Mouse (Mus musculus): ENCODE measurements around the gene Vmn1r199. TPM values are rescaled to one million over a fixed set of nuclear protein-coding genes. Genes with fewer than 3 reads are reported as not detected.
"Not testable (repeated sequence)": the region's sequence is repeated elsewhere in the genome, so short reads cannot be mapped to it uniquely, and the experiment has no call there.

The Vmn1r199 gene
- polyA plus RNA-seq (2014; fragmentation: Nextera tagmentation; extraction: Ambion mirVana): not detected in 2 replicates

DNA sequence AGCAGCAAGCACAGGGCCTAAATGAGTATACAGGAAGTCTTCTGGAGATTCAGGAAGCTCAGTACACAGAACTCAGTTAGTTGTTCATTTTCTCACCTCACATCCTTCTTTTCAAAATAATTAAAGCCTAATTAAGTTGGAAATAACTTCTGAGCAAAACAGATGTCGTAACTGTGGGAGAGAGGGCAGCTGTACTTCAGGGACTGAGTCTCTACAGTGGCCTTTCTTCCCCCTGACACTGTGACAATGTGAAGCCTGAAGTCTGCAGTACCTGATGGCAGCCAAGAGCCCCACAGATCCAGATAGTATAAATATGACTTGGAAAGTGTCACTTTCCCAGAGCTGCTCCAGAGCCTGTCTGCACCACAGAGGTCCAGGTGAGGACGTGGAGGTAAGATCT is at the start of gene Vmn1r199:
Vmn1r199 (plus strand) TSS at position 301 of the 400 bp plus-strand sequence.
- Histone ChIP-seq H3K9me3 (ENCODE audit: control insufficient read depth, low read length) (no peaks in the 10 kb centered on the region), H3K4me1 (ENCODE audit: control insufficient read depth, insufficient read depth, low read length) (no peaks in the 10 kb centered on the region), H3K36me3 (ENCODE audit: control insufficient read depth, insufficient read depth, low read length) (no peaks in the 10 kb centered on the region), H3K9ac (replicated peaks; ENCODE audit: low read length) (no peak within 1 kb of the TSS), H3K27ac (replicated peaks; ENCODE audit: low read depth, low read length) (no peak within 1 kb of the TSS), H3K4me3 (replicated peaks; ENCODE audit: low read depth, low read length) (no peak within 1 kb of the TSS), H3K4me2 (ENCODE audit: low read length) (no peak within 1 kb of the TSS), H3K27me3 (ENCODE audit: control insufficient read depth, insufficient read depth, low read length) (no peaks in the 10 kb centered on the region)
- ATAC-seq (ENCODE audit: low FRiP score, low TSS enrichment) (no peak), DNase-seq (no peak)
- 83% methylated on average over 2 of the region's 2 CpGs for WGBS

DNA sequence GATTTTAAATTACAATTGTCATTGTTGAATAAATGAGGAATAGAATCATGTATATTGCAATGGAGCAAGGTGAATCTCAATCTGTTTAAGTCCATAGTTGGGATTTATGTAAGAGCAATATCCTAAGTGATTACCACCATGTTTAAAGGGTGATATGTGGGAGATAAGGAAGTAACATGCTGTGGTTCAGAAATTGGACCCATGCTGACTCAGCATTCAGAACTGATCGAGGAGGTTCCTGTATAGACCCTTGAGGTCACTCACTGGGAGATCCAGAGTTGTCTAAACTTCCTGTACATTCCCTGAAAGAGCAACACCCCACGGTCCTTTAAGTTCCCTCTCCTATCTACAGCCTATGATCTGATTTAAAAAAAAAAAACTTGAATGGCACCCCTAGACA is 46.3 kb upstream of the Vmn1r199 start:
- H3K4me2 ChIP-seq (ENCODE audit: low read length): no peak overlapping the region
- H3K9ac ChIP-seq (replicated peaks; ENCODE audit: low read length): no peak overlapping the region
- 79% methylated on average over 2 of the region's 2 CpGs for WGBS
- DNase-seq (no peak), ATAC-seq (ENCODE audit: low FRiP score, low TSS enrichment) (no peak)
- H3K27me3 ChIP-seq (ENCODE audit: control insufficient read depth, insufficient read depth, low read length): no peaks in the 10 kb centered on the region
- no peak overlapping the region for H3K27ac ChIP-seq (replicated peaks; ENCODE audit: low read depth, low read length)
- H3K36me3 ChIP-seq (ENCODE audit: control insufficient read depth, insufficient read depth, low read length): no peaks in the 10 kb centered on the region
- H3K4me1 ChIP-seq (ENCODE audit: control insufficient read depth, insufficient read depth, low read length): no peaks in the 10 kb centered on the region
- no peak overlapping the region for H3K4me3 ChIP-seq (replicated peaks; ENCODE audit: low read depth, low read length)
- H3K9me3 ChIP-seq (ENCODE audit: control insufficient read depth, low read length): no peaks in the 10 kb centered on the region

DNA sequence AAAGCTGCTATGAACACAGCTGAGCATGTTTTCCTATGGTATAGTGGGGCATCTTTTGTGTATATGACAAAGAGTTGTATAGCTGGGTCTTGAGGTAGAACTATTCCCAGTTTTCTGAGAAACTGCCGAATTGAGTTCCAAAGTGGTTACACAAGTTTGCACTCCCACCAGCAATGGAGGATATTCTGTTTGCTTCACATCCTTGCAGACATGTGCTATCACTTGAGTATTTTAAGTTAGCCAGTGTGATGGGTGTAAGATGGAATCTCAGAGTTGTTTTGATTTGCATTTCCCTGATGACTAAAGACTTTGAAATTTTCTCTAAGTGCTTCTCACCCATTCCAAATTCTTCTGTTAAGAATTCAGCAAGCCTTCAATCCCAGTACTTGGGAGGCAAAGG is 44.1 kb upstream of the Vmn1r199 start:
- no peak for ATAC-seq (ENCODE audit: low FRiP score, low TSS enrichment)
- H3K36me3 ChIP-seq (ENCODE audit: control insufficient read depth, insufficient read depth, low read length): no peaks in the 10 kb centered on the region
- no peak overlapping the region for H3K27ac ChIP-seq (replicated peaks; ENCODE audit: low read depth, low read length)
- H3K4me2 ChIP-seq (ENCODE audit: low read length): no peak overlapping the region
- no peaks in the 10 kb centered on the region for H3K4me1 ChIP-seq (ENCODE audit: control insufficient read depth, insufficient read depth, low read length)
- 93% methylated on average over 1 of the region's 1 CpGs for WGBS
- no peaks in the 10 kb centered on the region for H3K9me3 ChIP-seq (ENCODE audit: control insufficient read depth, low read length)
- H3K4me3 ChIP-seq (replicated peaks; ENCODE audit: low read depth, low read length): no peak overlapping the region
- H3K9ac ChIP-seq (replicated peaks; ENCODE audit: low read length): no peak overlapping the region
- no peaks in the 10 kb centered on the region for H3K27me3 ChIP-seq (ENCODE audit: control insufficient read depth, insufficient read depth, low read length)
- DNase-seq: no peak

DNA sequence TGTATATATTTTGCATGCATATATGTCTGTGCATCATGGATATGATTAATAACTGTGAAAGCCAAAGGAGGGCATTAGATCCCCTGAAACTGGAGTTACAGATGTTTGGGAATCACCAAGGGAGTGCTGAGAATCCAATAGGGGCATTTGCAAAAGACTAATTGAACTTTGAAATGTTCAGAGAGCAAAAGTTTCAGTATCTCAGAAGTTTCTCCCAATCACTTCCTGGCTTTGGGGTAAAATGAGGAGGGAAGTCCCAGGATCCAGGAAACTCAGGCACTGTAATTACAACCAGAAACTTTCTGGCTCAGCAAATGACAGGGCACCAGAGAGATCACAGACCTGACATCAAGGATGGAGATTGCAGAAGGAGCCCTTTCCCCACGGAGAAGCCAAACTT is 29.6 kb upstream of the Vmn1r199 start, which contains the start of gene Vmn1r198:
Vmn1r198 (plus strand) TSS at position 301 of the 400 bp plus-strand sequence.
- no peak for ATAC-seq (ENCODE audit: low FRiP score, low TSS enrichment)

DNA sequence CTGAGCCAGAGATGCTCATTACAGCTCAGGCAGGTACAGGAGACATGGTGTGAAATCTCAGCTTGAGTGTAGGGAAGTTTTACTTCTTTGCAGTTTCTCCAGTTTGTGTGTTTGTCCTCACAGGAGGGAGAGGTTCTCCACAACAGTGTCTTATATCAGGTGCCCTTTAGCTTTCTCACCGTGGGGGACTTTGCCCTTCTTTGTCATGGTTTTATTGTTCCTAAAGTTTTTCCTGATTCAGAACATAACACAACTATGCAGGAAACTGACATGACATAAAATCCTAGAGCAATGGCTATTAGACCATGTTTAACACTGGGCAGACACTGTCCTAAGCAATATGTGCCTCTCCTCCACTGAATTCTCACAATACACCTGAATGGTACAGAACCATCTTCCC is 28.8 kb upstream of the Vmn1r199 start:
- Histone ChIP-seq H3K27ac (replicated peaks; ENCODE audit: low read depth, low read length) (no peak overlapping the region), H3K36me3 (ENCODE audit: control insufficient read depth, insufficient read depth, low read length) (no peaks in the 10 kb centered on the region), H3K4me1 (ENCODE audit: control insufficient read depth, insufficient read depth, low read length) (no peaks in the 10 kb centered on the region), H3K9ac (replicated peaks; ENCODE audit: low read length) (no peak overlapping the region), H3K9me3 (ENCODE audit: control insufficient read depth, low read length) (no peaks in the 10 kb centered on the region), H3K4me3 (replicated peaks; ENCODE audit: low read depth, low read length) (no peak overlapping the region), H3K27me3 (ENCODE audit: control insufficient read depth, insufficient read depth, low read length) (no peaks in the 10 kb centered on the region), H3K4me2 (ENCODE audit: low read length) (no peak overlapping the region)
- 92% methylated on average over 1 of the region's 1 CpGs for WGBS
- DNase-seq (no peak), ATAC-seq (ENCODE audit: low FRiP score, low TSS enrichment) (no peak)

More for the DNA sequence above, 29.6 kb upstream of the Vmn1r199 start, which contains the start of gene Vmn1r198:
- H3K36me3 ChIP-seq (ENCODE audit: control insufficient read depth, insufficient read depth, low read length): no peaks in the 10 kb centered on the region
- H3K9ac ChIP-seq (replicated peaks; ENCODE audit: low read length): no peak within 1 kb of the TSS
- H3K4me2 ChIP-seq (ENCODE audit: low read length): no peak within 1 kb of the TSS
- WGBS: 63% methylated on average over 1 of the region's 1 CpGs
- H3K27me3 ChIP-seq (ENCODE audit: control insufficient read depth, insufficient read depth, low read length): no peaks in the 10 kb centered on the region
- no peak within 1 kb of the TSS for H3K27ac ChIP-seq (replicated peaks; ENCODE audit: low read depth, low read length)
- no peak for DNase-seq
- H3K4me3 ChIP-seq (replicated peaks; ENCODE audit: low read depth, low read length): no peak within 1 kb of the TSS
- H3K9me3 ChIP-seq (ENCODE audit: control insufficient read depth, low read length): no peaks in the 10 kb centered on the region
- H3K4me1 ChIP-seq (ENCODE audit: control insufficient read depth, insufficient read depth, low read length): no peaks in the 10 kb centered on the region

DNA sequence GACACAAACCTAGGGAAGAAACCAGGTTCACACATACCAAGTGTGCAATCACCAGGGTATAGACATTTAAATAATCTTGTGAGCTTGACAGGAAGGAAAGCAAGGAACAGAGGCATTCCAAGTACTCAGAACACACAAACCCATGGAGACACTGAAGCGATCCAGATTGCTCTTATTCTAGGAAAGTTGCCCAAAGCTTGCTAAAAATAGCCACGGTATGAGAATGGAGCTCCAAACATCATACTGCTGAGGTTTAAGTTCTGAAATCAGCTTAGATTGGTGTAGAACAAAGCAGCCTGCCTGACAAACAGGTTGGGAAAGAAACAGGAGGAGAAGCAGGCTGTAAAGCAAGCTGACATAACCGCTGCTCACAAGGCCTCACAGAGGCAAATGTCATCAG is 1.5 kb downstream of the Vmn1r199 start:
- H3K4me1 ChIP-seq (ENCODE audit: control insufficient read depth, insufficient read depth, low read length); H3K9me3 ChIP-seq (ENCODE audit: control insufficient read depth, low read length); H3K27ac ChIP-seq (replicated peaks; ENCODE audit: low read depth, low read length); H3K9ac ChIP-seq (replicated peaks; ENCODE audit: low read length); ATAC-seq (ENCODE audit: low FRiP score, low TSS enrichment); H3K4me3 ChIP-seq (replicated peaks; ENCODE audit: low read depth, low read length); H3K27me3 ChIP-seq (ENCODE audit: control insufficient read depth, insufficient read depth, low read length); H3K36me3 ChIP-seq (ENCODE audit: control insufficient read depth, insufficient read depth, low read length); DNase-seq; H3K4me2 ChIP-seq (ENCODE audit: low read length): not testable (repeated sequence)
- 84% methylated on average over 3 of the region's 3 CpGs for WGBS

DNA sequence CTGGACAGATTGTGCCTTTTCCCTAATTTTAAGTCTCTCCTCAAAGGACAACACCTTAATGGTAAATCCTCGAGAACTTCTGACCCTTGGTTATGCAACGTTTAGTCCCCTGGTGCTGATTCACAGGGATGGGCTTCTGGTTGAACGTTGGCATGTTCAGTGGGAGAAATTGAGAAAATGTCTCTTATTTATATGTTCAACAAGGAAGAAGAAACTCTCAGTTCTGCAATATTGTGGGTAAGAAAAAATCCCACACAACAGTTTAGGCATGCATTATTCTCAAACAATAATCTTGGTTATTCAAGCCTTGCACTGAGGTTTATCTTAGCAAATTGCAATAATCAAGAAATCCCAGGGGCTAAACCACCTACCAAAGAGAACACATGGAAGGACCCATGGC is 3.8 kb downstream of the Vmn1r199 start:
- 84% methylated on average over 3 of the region's 3 CpGs for WGBS

DNA sequence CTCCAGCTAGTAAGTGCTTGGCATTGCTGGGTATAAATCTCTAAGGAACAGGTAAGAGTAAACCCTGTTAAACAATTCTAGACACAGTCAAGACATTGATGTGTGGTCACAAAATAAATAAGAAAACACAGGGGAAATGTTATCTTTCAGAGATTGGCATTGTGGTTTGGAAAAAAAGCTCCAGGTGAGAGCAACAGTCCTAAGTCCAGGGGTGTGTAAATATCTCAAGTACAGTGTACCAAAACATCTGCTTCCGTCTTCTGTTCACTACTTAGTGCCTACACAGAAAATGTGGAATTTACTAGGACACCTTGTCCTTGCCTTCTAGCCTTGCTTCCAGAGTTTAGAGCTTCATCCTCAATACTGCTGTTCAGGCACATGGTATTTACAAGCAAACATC is 7.4 kb downstream of the Vmn1r199 start:
- no peaks in the 10 kb centered on the region for H3K36me3 ChIP-seq (ENCODE audit: control insufficient read depth, insufficient read depth, low read length)
- H3K4me3 ChIP-seq (replicated peaks; ENCODE audit: low read depth, low read length): no peak overlapping the region
- ATAC-seq (ENCODE audit: low FRiP score, low TSS enrichment): no peak
- no peak overlapping the region for H3K27ac ChIP-seq (replicated peaks; ENCODE audit: low read depth, low read length)
- no peak overlapping the region for H3K4me2 ChIP-seq (ENCODE audit: low read length)
- no peak for DNase-seq
- no peaks in the 10 kb centered on the region for H3K4me1 ChIP-seq (ENCODE audit: control insufficient read depth, insufficient read depth, low read length)
- 100% methylated on average over 1 of the region's 1 CpGs for WGBS
- no peaks in the 10 kb centered on the region for H3K27me3 ChIP-seq (ENCODE audit: control insufficient read depth, insufficient read depth, low read length)
- no peaks in the 10 kb centered on the region for H3K9me3 ChIP-seq (ENCODE audit: control insufficient read depth, low read length)
- no peak overlapping the region for H3K9ac ChIP-seq (replicated peaks; ENCODE audit: low read length)

More for the DNA sequence above, 3.8 kb downstream of the Vmn1r199 start:
- no peaks in the 10 kb centered on the region for H3K9me3 ChIP-seq (ENCODE audit: control insufficient read depth, low read length)
- no peaks in the 10 kb centered on the region for H3K27me3 ChIP-seq (ENCODE audit: control insufficient read depth, insufficient read depth, low read length)
- ATAC-seq (ENCODE audit: low FRiP score, low TSS enrichment) (no peak), DNase-seq (no peak)
- no peak overlapping the region for H3K4me2 ChIP-seq (ENCODE audit: low read length)
- H3K36me3 ChIP-seq (ENCODE audit: control insufficient read depth, insufficient read depth, low read length): no peaks in the 10 kb centered on the region
- no peak overlapping the region for H3K9ac ChIP-seq (replicated peaks; ENCODE audit: low read length)
- H3K4me3 ChIP-seq (replicated peaks; ENCODE audit: low read depth, low read length): no peak overlapping the region
- no peak overlapping the region for H3K27ac ChIP-seq (replicated peaks; ENCODE audit: low read depth, low read length)
- H3K4me1 ChIP-seq (ENCODE audit: control insufficient read depth, insufficient read depth, low read length): no peaks in the 10 kb centered on the region

DNA sequence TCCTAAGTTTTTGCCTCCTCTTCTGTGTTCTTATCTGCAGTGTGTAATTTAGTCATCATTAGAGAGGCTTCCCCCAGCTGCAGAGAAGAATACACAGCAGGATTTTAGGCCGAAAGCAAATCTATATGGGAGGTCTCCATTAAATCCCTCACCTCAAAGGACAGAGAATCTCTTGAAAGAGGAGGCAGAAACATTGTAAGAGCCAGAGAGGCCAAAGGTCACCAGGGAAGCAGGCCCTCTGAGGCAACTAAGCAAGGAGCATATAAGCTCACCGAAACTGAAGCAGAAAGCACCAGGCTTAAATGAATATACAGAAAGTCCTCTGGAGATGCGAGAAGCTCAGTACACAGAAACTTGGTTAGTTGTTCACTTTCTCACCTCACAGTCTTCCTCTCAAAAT is 10.5 kb downstream of the Vmn1r199 start, which contains the start of gene Vmn1r200:
Vmn1r200 (plus strand) TSS at position 301 of the 400 bp plus-strand sequence.
- Histone ChIP-seq H3K4me1 (ENCODE audit: control insufficient read depth, insufficient read depth, low read length) (no peaks in the 10 kb centered on the region), H3K9ac (replicated peaks; ENCODE audit: low read length) (no peak within 1 kb of the TSS), H3K36me3 (ENCODE audit: control insufficient read depth, insufficient read depth, low read length) (no peaks in the 10 kb centered on the region), H3K4me2 (ENCODE audit: low read length) (no peak within 1 kb of the TSS), H3K27ac (replicated peaks; ENCODE audit: low read depth, low read length) (no peak within 1 kb of the TSS), H3K4me3 (replicated peaks; ENCODE audit: low read depth, low read length) (no peak within 1 kb of the TSS), H3K9me3 (ENCODE audit: control insufficient read depth, low read length) (no peaks in the 10 kb centered on the region), H3K27me3 (ENCODE audit: control insufficient read depth, insufficient read depth, low read length) (no peaks in the 10 kb centered on the region)
- 17% methylated on average over 3 of the region's 3 CpGs for WGBS
- DNase-seq: no peak
- ATAC-seq (ENCODE audit: low FRiP score, low TSS enrichment): no peak
